Mouse (Mus musculus): ENCODE measurements at regions not wholly inside any gene's neighbourhood (a gene's known extent, or its start where the extent isn't known, plus 50 kb on each side); places are given as distances from the start of the nearest gene placed in this dataset.

DNA sequence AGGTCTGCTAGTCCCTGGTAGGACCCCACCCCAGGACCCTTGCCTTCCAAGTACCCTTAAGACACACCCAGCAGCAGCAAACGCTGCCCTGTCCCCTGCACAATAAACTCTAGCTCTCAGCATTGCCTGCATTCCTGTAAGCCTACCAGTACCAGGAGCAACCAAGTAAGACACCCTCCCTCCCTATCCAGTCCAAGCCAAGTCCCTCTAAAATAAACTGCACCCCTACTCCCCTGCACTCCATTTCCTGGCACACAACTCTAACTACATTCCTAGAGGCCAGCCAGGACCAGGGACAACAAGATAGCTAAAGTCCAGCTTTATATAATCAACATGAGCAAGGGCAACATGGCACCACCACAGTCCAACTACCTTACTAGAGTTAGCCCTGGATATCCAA, 103.5 kb downstream of the Ids start:
- no peak for DNase-seq
- intact Hi-C loops (cut with DNase I): no loop called here

DNA sequence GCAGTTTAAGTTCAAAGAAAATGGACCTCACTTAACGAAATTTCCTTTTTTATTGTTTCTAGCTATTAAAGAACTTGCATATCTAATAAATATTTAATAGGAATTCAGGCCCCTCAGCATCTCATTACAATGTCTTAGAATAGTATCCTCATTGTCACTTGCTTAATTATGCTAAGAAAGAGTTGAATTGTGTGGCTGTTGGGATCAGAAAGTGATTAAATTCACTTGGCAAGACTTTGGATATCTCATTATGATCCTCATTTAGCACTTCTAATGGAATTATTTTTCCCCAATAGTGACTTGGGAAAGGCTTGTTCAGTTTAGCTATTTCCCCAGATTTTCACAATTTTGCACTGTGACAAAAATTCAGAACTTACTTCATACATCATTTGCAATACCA, 148.9 kb downstream of the Ids start:
- no peak for DNase-seq
- intact Hi-C loops (cut with DNase I): no loop called here

DNA sequence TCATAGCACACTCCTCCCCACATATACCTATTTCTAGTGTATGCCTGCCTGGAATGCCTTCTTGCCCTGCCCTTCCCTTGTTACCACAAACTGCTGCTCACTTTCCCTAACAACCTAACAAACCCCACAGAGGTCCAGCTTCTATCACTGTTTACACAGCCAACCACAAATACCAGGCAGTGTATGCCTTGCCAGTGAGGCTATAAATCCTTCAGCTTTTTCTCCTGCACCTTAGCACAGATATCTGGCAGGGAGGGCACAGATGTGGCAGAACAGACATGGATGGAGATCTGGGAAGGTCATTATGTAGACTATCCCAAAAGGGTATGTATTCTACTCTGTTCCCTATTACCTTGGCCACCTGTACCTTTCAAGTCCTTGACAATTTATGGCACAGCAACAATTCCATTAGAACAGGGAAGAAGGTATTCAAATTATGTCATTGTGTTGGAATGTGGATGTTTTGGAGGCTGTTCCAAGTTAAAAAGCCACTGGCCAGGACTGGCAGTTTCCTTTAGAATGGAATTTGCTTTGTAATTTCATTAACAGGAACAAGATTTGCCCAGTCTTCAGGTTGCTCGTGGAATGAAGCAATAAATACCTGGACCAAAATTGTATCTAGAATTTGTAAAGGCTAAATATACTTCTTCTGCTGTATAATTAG, 180.3 kb downstream of the Ids start:
- intact Hi-C loops (cut with DNase I): no loop called here
- DNase-seq: no peak

DNA sequence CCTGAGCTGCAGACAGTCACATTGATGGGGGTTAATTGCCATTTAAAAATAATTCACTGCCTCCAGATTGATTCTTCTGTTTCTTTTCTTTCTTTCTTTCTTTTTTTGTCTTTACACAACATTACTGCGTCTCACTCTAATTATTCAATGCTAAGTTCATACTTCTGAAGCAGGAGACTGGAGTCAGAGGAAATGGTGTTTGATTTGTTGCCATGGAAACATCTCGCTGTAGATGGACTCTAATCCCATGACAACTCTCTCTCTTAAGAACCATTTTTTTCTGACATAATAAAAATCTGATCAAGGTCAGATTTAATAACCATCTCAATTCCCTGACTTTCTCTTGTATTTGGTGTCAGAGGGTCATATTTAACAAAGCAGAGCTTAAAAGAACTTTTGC, 195.1 kb downstream of the Ids start:
- no peak for DNase-seq
- intact Hi-C loops (cut with DNase I): loop anchor here (10.0 kb wide), 1 partner anchor 1325 kb away; no protein-coding TSS in a partner anchor

DNA sequence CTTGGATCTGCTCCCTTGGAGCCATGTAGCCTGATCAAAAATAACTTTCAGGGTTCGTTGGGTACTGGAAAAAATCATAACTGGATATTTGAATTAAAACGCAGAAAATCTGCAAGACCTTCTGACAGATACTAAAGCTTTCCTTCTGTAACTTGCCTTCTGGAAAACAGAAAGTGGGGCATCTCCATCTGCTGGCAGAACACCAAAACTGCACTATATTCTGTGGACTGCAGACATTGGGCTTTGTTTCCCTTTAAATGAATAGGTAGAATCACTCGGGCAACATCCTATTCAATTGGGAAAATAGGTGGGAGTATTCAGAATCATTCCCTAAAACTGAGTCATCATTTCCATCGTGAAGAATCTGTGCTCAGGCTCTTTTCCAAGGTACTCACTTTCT, 203.9 kb downstream of the Ids start:
- peak; percentile 19 for DNase-seq

More for the DNA sequence above, 203.9 kb downstream of the Ids start:
- intact Hi-C loops (cut with DNase I): loop anchor here (5.0 to 10.0 kb wide), 2 partner anchors 1209 to 1316 kb away; no protein-coding TSS in a partner anchor
